Mouse (Mus musculus): ENCODE data around the gene Nav2. TPM values are rescaled to one million over a fixed set of nuclear protein-coding genes. Genes with fewer than 3 reads are reported as not detected.

The Nav2 gene
- polyA plus RNA-seq, 1 experiment = 38.5 TPM

DNA sequence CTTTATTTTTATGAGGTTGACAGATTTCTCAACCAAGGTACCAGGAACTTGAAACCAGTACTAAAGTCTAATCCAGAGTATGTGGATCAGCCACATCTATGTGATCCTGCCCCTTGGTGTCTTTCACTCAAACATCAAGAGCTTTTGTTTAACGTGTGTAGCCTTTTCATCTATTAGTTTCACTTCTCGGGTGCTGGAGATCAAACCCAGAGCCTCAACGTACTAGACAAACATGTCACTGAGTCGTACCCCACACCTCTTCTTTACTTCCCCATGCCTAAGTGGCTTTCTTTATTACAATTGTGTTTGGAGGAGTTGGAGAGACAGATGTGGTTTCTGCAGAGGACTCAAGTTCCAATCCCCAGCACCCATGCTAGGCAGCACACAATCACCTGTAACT lies 512.7 kb downstream of the Nav2 start:
- no peak overlapping the region for H3K4me3 ChIP-seq (ENCODE audit: insufficient read depth, low read length)
- TF ChIP-seq CTCF (IDR thresholded peaks at IDR 0.05; ENCODE audit: extremely low read depth, insufficient read depth, low read length) (no peak), POLR2A (IDR thresholded peaks at IDR 0.05; ENCODE audit: extremely low read depth, insufficient read depth, low read length) (no peak)
- peaks cover 5% of the 10 kb centered on the region for H3K4me1 ChIP-seq (ENCODE audit: control insufficient read depth, insufficient read depth, low read length)
- no peak overlapping the region for H3K27ac ChIP-seq (ENCODE audit: insufficient read depth, low read length)

DNA sequence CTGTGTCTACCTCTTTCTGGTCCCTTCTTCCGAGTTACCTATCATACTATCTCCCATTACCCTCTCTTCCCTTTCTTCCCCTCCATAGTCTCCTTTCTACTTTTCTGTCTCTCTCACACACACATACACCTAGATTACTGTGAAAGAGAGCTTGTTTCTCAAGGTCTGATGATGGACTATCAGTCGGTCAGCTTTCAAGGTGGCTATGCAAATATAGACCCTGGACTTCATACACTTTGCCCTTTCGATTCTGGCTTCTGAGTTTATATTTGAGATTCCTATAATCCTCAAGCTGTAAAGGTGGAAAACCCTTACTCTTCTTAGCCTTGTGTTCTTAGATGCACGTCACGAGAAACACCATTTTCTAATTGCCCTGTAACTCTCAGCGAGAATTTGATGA lies 515.4 kb downstream of the Nav2 start:
- TF ChIP-seq CTCF (IDR thresholded peaks at IDR 0.05; ENCODE audit: extremely low read depth, insufficient read depth, low read length) = no peak
- TF ChIP-seq POLR2A (IDR thresholded peaks at IDR 0.05; ENCODE audit: extremely low read depth, insufficient read depth, low read length) = no peak
- H3K27ac ChIP-seq (ENCODE audit: insufficient read depth, low read length) = no peak overlapping the region
- peaks cover 3% of the 10 kb centered on the region; the same call in 1 of the 2 replicates for H3K4me1 ChIP-seq (ENCODE audit: control insufficient read depth, insufficient read depth, low read length)
- no peak overlapping the region for H3K4me3 ChIP-seq (ENCODE audit: insufficient read depth, low read length)

GRCm38 (mm10) chr7:49426060-49426459 lies 517.5 kb downstream of the Nav2 start:
- Histone ChIP-seq H3K4me1 (ENCODE audit: control insufficient read depth, insufficient read depth, low read length) (peaks cover 3% of the 10 kb centered on the region; the same call in 1 of the 2 replicates), H3K4me3 (ENCODE audit: insufficient read depth, low read length) (no peak overlapping the region), H3K27ac (ENCODE audit: insufficient read depth, low read length) (no peak overlapping the region)
- TF ChIP-seq POLR2A (IDR thresholded peaks at IDR 0.05; ENCODE audit: extremely low read depth, insufficient read depth, low read length) (no peak), CTCF (IDR thresholded peaks at IDR 0.05; ENCODE audit: extremely low read depth, insufficient read depth, low read length) (peak; percentile 86)

DNA sequence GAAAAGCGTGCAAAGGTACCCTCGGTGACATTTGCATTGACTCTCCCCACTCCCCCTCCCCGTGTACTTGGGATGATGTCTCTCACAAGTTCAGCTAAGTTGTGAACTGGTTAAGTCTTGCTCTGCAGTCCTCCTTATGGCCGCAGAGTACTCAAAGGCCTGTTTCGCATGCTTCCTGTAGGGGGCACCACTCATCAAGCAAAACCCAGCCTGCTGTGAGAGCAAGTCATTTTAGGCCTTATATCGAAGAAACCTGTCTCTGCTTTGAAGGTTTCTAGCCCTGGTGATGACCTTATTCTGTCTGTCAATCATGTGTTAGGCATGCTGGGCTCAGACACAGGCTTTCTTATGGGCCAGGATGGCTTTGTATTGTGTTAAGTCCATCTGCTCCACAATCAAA lies 519.3 kb downstream of the Nav2 start:
- TF ChIP-seq CTCF (IDR thresholded peaks at IDR 0.05; ENCODE audit: extremely low read depth, insufficient read depth, low read length) (peak; percentile 82), POLR2A (IDR thresholded peaks at IDR 0.05; ENCODE audit: extremely low read depth, insufficient read depth, low read length) (no peak)
- no peak overlapping the region for H3K27ac ChIP-seq (ENCODE audit: insufficient read depth, low read length)
- 0 out of 2 replicates have a peak, but pooled peaks cover 2% of the 10 kb centered on the region for H3K4me1 ChIP-seq (ENCODE audit: control insufficient read depth, insufficient read depth, low read length)
- H3K4me3 ChIP-seq (ENCODE audit: insufficient read depth, low read length) = no peak overlapping the region

DNA sequence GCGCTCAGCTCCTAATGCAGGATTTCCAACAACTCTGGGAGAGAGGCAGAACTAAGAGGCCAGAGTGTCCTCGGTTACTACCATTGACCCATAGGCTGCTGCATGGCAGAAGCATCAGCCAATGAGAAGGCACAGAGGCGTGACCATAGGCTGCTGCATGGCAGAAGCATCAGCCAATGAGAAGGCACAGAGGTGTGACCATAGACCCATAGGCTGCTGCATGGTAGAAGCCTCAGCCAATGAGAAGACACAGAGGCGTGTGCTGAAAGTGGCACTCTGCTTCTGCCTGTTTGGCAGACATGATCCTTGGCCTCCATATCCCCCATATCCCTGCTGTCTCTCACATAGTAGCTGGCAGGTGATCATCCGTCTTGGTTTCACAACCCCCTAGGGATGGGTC lies 520.4 kb downstream of the Nav2 start:
- Histone ChIP-seq H3K4me3 (ENCODE audit: insufficient read depth, low read length) (no peak overlapping the region), H3K27ac (ENCODE audit: insufficient read depth, low read length) (no peak overlapping the region), H3K4me1 (ENCODE audit: control insufficient read depth, insufficient read depth, low read length) (0 out of 2 replicates have a peak, but pooled peaks cover 2% of the 10 kb centered on the region)
- no peak for TF ChIP-seq CTCF (IDR thresholded peaks at IDR 0.05; ENCODE audit: extremely low read depth, insufficient read depth, low read length)
- no peak for TF ChIP-seq POLR2A (IDR thresholded peaks at IDR 0.05; ENCODE audit: extremely low read depth, insufficient read depth, low read length)

DNA sequence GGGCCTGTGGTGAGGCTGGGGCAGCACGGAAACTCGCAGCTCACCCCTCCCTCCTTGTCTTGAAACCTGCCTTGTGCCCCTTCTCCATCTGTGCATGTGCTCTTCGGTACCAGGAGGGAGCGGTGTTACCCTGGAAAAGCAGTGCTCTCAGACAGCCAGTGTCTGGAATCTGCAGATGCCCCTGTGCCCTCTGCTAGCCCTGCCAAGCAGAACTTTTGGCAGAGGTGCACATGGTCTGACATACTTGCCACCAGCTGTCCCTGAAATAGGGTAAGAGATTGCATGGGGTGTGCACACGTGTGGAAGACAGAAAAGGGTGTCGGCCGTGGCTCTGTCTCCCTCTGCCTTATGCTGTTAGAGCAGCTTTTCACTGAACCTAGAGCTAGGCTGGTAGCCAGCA lies 522.3 kb downstream of the Nav2 start:
- H3K4me1 ChIP-seq (ENCODE audit: control insufficient read depth, insufficient read depth, low read length) = peaks cover 2% of the 10 kb centered on the region; the same call in 1 of the 2 replicates
- TF ChIP-seq CTCF (IDR thresholded peaks at IDR 0.05; ENCODE audit: extremely low read depth, insufficient read depth, low read length) (no peak), POLR2A (IDR thresholded peaks at IDR 0.05; ENCODE audit: extremely low read depth, insufficient read depth, low read length) (no peak)
- H3K4me3 ChIP-seq (ENCODE audit: insufficient read depth, low read length) = no peak overlapping the region
- H3K27ac ChIP-seq (ENCODE audit: insufficient read depth, low read length) = no peak overlapping the region

- H3K27ac ChIP-seq (ENCODE audit: insufficient read depth, low read length) = no peak overlapping the region
- H3K4me3 ChIP-seq (ENCODE audit: insufficient read depth, low read length) = no peak overlapping the region
- H3K4me1 ChIP-seq (ENCODE audit: control insufficient read depth, insufficient read depth, low read length) = peaks cover 7% of the 10 kb centered on the region
- TF ChIP-seq CTCF (IDR thresholded peaks at IDR 0.05; ENCODE audit: extremely low read depth, insufficient read depth, low read length) (no peak), POLR2A (IDR thresholded peaks at IDR 0.05; ENCODE audit: extremely low read depth, insufficient read depth, low read length) (no peak)
Measured at GRCm38 (mm10) chr7:49433945-49434344, 525.4 kb downstream of the Nav2 start.

GRCm38 (mm10) chr7:49436492-49436891 lies 528.0 kb downstream of the Nav2 start:
- TF ChIP-seq POLR2A (IDR thresholded peaks at IDR 0.05; ENCODE audit: extremely low read depth, insufficient read depth, low read length) = no peak
- no peak for TF ChIP-seq CTCF (IDR thresholded peaks at IDR 0.05; ENCODE audit: extremely low read depth, insufficient read depth, low read length)
- Histone ChIP-seq H3K4me3 (ENCODE audit: insufficient read depth, low read length) (no peak overlapping the region), H3K27ac (ENCODE audit: insufficient read depth, low read length) (no peak overlapping the region), H3K4me1 (ENCODE audit: control insufficient read depth, insufficient read depth, low read length) (peaks cover 14% of the 10 kb centered on the region)

- TF ChIP-seq POLR2A (IDR thresholded peaks at IDR 0.05; ENCODE audit: extremely low read depth, insufficient read depth, low read length) (no peak), CTCF (IDR thresholded peaks at IDR 0.05; ENCODE audit: extremely low read depth, insufficient read depth, low read length) (no peak)
- H3K4me3 ChIP-seq (ENCODE audit: insufficient read depth, low read length) = no peak overlapping the region
- H3K4me1 ChIP-seq (ENCODE audit: control insufficient read depth, insufficient read depth, low read length) = peaks cover 14% of the 10 kb centered on the region
- peak overlapping the region; percentile 43; the same call in 1 of the 2 replicates for H3K27ac ChIP-seq (ENCODE audit: insufficient read depth, low read length)
Measured at GRCm38 (mm10) chr7:49437901-49438300, 529.4 kb downstream of the Nav2 start.

DNA sequence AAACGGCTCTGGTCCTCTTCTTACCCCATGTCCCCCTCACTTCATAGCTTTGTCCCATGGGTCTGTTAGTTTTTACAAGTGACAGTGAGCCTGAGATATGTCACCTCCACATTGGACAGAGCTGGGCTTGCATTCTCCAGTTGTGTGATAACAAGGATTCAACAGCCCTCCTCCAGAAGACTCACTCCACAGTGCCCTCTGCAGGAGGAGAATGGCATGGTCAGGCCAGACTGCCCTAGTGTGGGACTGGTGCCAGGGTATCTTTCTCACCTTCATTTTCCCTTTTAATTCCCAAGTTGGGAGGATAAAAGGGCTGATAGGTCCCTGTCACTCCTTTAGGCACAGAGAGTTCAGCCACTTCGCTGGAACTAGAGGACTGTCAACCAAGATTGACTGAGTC lies 530.6 kb downstream of the Nav2 start:
- Histone ChIP-seq H3K4me3 (ENCODE audit: insufficient read depth, low read length) (no peak overlapping the region), H3K4me1 (ENCODE audit: control insufficient read depth, insufficient read depth, low read length) (peaks cover 14% of the 10 kb centered on the region), H3K27ac (ENCODE audit: insufficient read depth, low read length) (no peak overlapping the region)
- no peak for TF ChIP-seq POLR2A (IDR thresholded peaks at IDR 0.05; ENCODE audit: extremely low read depth, insufficient read depth, low read length)
- TF ChIP-seq CTCF (IDR thresholded peaks at IDR 0.05; ENCODE audit: extremely low read depth, insufficient read depth, low read length) = peak; percentile 51

All from cortical plate, adult 2 months (tissue).